Mouse (Mus musculus) hindlimb bud, embryonic 11.5 days (tissue): ENCODE data around the gene Ncoa7.
"Not testable (repeated sequence)": the region's sequence is repeated elsewhere in the genome, so short reads cannot be mapped to it uniquely, and the experiment has no call there.

ENCODE experiments used
- DNase-seq: peaks from one replicate; pipeline ENCODE4 v3.0.0-alpha.2; 2012; ENCODE audit warnings: low read depth, low spot score; ENCODE audit errors: extremely low spot score

Gene Ncoa7

DNA sequence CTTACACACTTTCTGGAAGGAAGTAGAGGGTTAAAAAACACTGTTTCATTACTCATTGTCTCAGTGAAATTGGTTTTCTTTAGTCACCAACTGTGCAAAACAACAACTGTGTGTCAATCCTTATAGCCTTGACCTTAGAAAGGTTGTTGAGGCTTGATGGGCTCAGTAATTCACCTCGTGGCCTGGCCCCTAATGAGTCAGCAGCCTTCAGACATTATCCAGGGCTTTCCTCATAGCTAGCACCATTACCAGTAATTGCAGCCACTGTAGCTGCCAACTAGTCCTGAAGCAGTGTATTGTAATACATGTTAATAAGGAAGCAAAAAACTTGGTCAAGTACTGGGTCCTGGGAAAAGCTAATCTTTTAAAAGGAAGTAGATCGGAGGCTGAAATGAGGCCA is 125.1 kb downstream of the Ncoa7 start:
- no peak for DNase-seq

DNA sequence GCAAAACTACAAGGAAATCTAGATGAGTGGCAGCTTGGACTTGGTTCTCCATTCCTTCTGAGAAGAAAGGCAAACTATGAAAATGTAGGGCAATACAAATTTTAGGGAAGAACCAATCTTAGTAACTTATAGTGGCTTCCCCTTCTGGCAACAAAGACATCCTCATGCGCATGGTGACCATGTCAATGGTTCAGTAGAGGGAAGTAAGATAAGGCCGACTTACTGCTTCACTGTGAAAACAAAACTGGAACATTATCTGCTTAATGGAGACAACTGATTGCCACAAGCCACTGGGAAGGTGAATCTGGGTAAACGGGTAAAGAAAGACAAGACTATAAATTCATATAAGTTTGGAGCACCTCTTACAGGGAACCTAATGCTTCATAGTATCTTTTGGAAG is 128.3 kb downstream of the Ncoa7 start:
- no peak for DNase-seq

DNA sequence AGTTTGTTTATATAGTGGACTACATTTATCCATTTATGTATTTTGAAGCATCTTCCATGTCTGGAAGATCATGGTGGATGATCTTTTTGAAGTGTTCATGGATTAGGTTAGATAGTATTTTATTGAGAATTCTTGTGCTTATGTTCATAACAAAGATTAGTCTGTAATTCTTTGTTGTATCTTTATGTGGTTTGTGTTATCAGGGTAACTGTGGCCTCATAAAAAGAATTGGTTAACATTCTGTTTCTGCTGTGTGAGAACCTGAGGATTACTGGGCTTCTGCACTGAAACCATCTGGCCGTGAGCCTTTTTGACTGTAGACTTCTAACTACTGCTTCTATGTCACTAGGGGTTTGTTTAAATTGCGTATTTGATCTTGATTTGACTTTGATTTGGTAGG is 136.5 kb downstream of the Ncoa7 start:
- DNase-seq: no peak

DNA sequence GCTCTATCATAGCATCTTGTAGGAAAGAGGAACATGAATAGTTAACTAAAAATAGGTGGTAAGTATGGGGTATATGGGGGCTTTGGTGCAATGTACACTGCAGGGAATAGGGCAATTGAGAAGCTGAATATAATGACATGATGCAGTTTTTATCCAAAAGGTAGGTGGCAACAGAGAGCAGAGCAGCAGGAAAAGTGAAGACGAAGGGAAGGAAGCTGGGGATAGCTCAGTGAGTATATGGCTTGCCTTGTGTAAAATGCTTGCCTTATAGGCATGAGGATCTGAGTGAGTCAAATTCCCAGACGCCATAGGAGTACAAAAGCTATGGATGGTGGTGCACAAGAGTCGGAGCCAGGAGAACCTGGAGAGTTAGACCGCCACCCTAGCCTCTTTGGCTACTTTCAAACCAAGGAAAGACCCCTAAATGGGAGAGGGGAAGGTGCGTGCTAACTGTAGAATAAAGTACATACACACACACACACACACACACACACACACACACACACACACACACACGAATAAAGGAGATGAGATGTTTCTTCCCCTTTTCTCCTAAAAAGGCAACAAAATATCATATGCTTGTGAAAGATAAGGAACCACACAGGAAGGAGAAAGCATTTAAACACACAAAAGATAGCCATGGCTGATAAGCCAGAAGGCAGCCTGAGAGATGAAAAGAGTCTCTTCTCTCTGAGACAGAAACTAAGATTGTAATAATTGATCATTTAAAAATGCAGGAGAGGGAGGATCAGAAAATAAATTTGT is 142.4 kb downstream of the Ncoa7 start:
- DNase-seq: no peak

DNA sequence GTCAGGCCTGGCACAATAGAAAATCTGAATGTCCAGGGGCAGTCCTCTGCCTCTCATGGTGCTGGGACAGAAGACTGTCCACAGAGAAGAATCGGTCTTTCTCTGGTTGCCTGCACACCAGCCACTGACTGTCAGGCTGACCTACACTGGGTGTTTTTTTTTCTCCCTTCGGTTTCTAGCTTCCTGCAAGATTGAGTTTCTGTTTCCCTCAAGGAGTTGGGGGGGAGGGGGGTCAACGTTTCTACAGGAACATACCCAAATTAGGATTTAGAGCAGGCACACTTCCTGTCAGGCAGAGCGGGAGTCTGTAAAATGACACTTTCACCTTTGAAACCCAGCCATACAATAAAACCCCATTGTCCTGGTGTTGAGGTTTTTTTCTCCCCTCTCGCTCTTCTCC is 147.5 kb downstream of the Ncoa7 start:
- DNase-seq: no peak

DNA sequence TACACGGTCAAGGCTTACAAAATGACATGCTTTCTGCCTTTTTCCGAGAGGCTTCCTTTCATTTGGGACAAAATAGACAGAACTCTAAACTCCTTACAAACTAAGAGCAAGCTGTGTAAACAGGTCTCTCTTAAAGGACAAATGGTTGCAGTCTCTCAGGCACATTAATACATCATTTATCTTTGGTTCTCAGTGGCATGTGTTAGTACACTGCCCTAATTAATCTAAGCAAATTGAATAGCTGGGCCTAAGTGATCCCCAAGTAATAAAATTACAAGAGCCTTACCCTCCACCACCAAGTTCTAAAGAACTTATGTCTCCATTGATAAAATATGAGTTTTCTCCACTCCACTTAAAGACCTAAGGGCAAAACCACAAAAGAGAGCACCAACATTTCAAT is 155.4 kb downstream of the Ncoa7 start:
- no peak for DNase-seq

DNA sequence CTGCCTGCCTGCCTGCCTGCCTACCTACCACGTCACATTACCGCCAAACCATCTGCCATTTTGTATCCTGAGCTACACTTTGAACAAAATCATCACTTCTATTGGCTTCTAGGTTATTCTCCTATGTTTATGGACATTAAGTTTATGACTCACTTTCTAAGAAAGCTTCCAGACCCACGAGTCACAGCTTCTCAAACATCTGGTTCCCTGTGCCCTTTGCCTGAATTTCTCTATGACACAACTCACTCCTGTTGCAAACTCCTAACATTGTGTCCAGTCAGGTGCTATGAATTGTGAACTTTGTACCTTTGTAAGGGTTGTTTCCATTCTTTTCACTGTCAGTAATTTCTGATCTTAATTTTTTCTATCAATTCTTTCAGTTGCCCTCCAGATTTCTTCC is 164.9 kb downstream of the Ncoa7 start:
- DNase-seq: no peak

DNA sequence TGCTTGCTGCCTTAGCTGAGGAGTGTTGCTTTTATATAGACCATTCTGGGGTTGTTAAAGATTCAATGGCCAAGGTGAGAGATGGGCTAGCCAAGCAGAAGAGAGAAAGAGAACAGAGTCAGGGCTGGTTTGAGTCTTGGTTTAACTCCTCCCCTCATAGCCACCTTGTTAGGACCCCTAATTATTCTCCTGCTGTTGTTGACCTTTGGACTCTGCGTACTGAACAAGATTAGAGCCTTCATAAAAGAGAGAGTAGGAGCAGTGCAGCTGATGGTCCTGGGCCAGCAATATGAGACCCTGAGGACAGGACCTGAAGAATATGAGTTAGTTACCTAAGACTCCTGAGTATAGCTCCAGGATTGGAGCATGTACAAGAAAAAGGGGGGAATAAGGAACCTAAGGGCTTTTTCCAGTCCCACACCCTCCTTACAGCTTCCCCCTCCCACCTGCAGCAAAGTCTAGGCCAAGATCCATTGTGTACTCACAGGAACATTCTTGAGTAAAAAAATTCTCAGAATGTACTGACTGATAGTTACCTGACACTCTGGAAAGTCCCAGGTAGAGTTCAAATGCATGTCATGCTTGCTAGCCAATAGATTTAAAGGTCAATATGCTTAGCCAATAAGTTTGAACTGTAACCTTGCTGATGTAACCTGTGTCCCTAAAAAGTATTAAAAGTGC is 166.5 kb downstream of the Ncoa7 start:
- not testable (repeated sequence) for DNase-seq

DNA sequence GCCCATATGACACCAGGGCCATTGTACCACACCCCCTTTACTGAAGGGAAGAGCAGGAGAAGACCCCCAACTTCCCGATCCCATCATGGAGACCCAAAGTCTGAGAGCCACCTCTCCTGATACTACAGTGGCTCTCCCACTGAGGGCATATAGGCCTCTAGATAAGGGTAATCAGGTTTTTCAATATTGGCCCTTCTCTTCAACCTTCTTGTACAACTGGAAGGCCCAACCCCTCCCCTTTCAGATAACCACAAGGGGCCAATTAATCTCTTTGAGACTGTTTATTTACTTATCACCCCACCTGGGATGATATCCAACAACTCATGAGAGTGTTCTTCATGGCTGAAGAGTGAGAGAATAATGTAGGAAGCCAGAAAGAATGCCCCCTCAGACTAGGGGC is 170.4 kb downstream of the Ncoa7 start:
- DNase-seq: no peak

DNA sequence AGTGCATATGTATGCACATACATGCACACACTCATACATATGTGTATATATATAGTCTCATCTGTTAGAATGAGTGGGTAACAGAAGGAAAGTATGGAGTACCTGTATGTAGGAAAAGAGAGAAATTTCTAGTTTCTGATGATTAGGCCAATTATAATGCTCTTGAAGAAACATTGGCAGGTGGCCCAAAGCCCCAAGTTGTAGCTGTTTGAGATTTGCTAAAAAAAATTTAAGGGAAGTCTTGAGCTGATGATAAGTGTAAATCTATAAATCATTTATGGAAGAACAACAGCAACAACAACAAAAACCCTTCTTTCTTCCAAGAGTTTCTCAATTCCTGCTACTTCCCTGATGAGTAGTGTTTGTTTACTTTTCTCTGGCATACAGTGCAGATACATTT is 173.1 kb downstream of the Ncoa7 start:
- no peak for DNase-seq

DNA sequence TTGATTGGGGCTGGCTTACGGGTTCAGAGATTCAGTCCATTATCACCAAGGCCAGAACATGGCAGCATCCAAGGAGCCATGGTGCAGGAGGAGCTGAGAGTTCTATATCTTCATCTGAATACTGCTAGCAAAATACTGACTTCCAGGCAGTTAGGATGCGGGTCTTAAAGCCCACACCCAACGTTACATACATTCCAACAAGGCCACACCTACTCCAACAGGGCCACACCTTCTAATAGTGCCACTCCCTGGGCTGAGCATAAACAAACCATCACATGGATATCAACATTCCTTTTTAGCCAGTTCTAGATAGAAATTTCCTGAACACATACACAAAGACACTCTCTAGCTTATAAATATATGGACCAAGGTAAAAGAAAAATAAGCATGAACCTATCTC is 173.6 kb downstream of the Ncoa7 start, which contains the start of gene Hint3:
Hint3 (minus strand) TSS at position 120 of the 400 bp plus-strand sequence.
- no peak for DNase-seq

DNA sequence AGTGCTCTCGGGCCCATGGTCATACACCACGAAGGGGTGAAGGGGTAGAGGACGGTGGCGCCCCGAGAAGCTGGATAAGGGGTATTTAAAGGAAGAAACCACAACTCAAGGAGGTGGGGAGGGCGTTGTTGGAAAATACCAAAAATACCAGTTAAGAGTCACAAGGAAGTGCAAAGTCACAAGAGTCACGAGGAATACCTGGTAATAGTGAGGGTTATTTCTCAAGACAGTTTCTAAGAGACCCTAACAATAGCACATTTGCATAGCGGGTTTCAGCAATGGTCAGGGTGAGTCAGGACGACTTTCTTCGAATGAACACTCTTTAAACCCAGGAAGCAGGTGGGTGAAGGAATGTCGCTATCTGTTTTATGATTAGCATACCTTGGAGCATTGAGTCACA is 174.7 kb downstream of the Ncoa7 start:
- not testable (repeated sequence) for DNase-seq

DNA sequence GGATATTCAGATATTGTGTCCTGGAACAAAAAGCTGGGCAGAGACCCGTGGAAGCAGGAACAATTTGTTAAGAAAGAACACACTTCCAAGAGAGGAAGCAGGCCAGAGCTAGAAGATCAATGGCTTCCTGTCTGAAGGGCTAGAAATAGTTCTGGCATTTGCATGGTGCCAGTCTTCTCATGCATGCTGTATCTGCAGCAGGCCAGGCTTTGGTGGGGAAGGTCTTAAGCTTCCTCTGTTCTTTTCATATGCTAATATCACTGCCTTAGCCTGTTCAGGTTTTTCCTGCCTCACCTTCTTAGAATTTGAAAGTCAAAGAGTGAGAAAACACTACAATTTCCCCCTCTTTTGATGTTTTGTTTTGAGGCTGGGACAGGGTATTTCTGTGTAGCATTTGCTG is 175.6 kb downstream of the Ncoa7 start:
- no peak for DNase-seq

DNA sequence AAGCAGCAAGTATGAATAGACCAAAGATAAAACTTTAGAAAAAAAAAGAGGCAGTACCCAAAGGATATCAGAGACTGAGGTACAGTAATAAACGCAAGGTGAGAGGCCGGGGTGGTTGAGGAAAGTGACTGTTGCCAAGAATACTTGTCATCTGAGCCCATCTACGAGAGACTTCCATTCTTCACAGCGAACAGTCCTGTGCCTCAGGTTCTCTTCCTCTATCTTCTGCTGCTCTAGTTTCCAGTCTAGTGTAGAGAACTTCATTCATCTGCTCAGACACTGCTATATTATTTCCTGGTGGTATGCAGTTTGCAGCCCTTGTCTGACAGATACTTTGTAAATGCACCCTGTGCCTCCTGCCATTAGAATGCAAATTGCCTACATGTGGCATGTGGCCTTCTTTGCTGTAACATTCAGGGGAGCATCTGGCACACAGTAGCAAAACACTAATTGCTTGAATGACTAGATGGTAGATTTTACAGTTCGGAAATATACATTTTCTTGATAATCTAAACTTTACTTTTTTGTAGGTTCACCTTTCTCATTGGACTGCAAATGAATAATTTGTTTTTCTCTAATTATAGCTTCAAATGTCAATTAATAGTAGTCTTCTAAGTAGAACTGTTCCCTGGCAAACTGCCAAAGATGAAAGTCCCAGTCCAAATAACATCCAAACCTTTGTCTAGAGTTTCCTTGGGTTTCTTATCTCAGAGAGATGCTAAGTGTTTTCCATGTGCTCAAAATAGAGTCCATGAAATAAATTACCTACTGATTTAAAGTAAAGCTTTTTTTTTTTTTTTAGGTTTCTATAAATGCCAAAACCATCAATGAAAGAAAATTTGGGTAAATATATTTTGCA is 178.7 kb downstream of the Ncoa7 start:
- no peak for DNase-seq

DNA sequence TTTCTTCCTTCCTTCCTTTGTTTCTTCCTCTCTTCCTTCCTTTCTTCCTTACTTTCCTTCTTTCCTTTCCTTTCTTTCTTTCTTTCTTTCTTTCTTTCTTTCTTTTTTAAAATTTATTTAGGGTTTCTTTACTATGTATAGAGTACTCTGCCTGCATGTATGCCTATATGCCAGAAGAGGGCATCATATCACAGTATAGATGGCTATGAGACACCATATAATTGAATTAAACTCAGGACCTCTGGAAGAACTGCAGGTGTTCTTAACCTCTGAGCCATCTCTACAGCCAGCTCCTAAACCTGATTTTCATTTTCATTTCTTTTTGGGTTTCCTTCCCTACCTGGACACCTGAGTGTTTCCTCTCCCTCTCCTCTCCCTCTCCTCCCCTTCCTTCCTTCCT is 180.2 kb downstream of the Ncoa7 start:
- DNase-seq: no peak

DNA sequence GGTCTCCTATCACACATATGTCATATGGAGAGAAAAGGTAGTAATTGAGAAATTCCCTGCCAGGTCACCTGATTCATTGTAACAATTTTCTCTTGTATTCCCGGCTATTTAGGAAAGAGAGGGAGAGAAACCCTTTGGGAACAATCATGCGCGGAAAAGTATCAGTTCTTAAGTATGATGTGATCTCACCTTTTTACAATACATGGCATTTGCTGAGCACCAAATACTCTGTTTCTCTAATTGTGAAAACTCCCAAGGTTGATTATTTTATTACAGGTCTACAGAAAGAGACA is 184.3 kb downstream of the Ncoa7 start:
- no peak for DNase-seq

DNA sequence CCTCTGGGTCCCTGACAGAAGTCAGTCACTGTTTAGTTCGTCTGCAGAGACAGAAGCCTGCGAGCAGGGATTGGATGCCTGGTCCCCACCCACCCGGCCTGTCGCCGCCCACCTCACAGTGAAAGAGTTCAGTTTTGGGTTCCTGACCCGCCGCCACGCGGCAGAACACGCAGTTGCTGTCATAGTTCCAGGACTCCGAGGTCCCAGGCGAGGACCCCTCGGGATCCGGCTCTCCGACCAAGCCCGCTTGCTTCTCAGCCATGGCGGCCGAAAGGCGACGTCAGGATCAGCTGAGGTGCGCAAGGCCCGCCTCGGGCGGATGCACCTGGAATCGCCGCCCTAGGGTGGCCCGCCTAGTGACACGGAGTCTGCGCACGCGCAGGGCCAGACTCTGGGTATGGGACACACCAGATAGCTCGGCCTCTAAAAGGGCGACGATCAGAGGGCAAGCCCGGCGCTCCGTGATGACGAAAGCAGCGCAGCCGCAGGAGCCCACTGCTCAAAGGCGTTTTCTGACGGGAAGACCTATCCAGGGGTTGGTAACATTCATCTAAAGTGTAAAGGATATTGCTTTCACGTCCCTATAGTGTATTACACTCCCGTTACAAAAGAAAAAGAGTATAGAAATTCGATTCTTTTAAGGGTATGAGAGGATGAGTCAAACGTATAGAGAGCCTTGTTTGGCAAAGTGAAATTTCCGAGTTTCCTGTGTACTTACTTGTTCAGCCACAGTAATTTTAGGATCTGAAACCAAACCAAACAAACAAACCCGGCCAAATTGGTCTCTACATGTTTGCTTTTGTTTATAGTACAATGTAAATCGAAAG is 184.8 kb downstream of the Ncoa7 start:
- peak; percentile 87 for DNase-seq

DNA sequence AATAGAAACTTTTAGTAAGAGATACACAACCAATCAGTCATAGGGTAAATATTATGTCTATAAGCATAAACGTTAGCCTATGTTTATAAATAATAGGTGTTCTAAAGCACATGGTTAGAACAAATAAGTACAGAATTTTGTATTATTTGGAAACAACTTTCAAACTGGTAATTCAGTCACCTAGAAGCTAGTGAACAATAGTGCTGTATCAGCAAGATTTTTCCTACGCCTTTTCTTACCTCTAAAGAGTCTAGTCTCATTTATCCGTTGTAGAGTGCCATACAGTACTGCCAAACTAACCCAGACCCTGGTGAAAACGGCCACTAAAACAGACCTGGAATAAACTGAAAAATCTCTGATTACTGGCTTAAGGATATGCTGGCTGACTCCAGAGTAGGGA is 190.1 kb downstream of the Ncoa7 start:
- DNase-seq: no peak

DNA sequence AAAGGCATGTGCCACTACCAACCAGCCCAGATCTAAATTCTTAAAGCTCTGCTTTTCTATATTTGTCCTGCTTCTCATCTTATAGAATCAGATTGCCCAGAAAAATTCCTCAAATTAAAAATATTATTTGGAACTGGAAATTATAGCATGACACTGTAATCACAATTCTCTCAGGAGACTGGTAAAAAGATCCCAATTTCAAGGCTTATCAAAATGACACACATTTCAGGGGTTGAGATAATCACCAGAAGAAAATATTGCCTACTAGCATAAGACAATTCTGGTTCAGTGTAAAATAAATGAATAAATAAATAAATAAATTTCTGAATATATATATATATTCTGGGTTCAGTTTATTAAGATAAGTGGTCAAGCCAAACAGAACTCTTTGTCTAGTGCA is 193.5 kb downstream of the Ncoa7 start:
- DNase-seq: no peak

DNA sequence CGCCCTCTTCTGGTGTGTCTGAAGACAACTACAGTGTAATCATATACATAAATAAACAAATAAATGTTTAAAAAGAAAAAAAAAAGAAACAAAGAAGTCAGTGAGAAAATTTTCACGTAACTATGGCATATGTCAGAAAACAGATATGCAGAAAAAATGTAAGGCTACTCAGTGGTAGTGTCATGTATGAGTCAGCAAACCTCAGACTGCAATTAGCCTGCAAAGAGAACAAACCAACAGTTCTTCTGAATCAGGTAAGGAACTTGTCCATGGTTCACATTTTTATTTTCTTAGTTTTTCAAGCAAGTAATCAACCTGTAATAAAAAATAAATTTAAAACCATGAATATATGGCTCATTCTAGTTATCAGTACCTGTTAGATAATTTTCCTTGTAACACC is 195.0 kb downstream of the Ncoa7 start:
- DNase-seq: no peak

DNA sequence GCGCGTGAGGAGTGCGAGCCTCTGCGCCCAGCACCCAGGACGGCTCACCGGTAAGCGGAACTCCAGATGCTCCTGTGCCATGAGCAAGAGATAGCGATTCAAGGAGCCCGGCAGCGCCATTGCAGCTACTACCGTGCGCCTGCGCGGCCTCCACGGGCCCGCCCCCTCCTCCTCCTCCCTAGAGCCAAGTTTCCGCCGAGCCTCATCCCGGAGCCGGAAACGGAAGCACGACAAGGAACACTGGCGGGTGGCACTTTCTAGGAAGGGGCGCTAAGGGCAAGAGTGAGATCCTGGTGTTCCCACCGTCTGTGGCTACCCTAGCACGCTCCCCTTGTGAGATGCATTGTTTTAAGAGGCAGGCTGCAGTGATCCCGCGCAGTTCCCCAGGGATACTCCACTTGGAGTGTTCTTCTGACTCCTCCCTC is 202.6 kb downstream of the Ncoa7 start, which contains the start of gene Trmt11:
Trmt11 (minus strand) TSS at position 208 of the 425 bp plus-strand sequence.
- no peak for DNase-seq
